In the genomic region with DNA sequence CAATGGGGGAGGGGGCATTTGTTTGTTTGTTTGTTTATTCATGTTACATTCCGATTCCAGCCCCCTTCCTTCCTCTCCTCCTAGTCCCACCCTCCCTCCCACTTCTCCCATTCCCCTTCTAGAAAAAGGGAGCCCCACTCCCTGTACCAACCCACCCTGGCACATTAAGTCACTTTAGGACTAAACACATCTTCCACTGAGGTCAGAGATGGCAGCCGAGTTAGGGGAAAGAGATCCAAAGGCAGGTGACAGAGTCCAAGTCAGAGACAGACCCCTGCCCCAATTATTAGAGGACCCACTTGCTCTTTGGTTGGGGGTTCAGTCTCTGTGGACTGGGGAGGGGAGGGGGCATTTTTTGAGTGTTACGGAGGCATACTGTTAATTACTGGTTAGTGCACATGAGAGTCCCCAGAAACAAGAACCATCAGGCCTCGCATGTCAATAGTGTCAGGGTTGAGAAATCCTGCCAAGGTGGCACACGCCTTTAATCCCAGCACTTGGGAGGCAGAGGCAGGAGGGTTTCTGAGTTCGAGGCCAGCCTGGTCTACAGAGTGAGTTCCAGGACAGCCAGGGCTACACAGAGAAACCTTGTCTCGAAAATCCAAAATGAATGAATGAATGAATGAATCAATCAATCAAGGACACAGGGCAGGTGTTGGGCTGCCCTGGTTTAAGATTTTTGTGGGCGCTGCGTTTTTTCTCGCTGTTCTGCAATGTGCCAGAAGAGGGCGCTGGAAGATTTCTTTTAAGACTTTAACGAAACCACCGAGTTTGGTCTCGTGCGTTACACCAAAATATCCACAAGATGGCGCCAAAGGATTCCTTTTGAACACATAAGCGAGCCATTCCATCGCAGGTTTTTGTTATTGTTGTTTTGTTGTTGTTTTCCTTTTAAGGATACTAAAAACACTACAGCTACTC, we compare ENCODE assay signal across 8 mouse cellular contexts.
DNase-seq lines count a peak whose midpoint lies in the region; ATAC-seq and TF ChIP-seq lines count a peak whose summit lies in the region.

No protein-coding gene starts in this region.

- 22% methylated on average over 18 of the region's 18 CpGs for WGBS in cerebellum, adult 2 months
- 24% methylated on average over 18 of the region's 18 CpGs for WGBS in hindbrain, embryonic 10.5 days
- WGBS in lung, postnatal 0 days, result 20% methylated on average over 18 of the region's 18 CpGs

- no peaks in the 10 kb centered on the region for H3K9me3 ChIP-seq in MEL (replicated peaks; ENCODE audit: insufficient read depth, low read length)
- no peaks in the 10 kb centered on the region for H3K9me3 ChIP-seq in hindbrain, embryonic 10.5 days
- no peaks in the 10 kb centered on the region for H3K9me3 ChIP-seq in lung, postnatal 0 days (ENCODE audit: low read length)

- TF ChIP-seq POLR2A in MEL (IDR thresholded peaks at IDR 0.05; ENCODE audit: control insufficient read depth in 1 of 2, insufficient read depth in 1 of 2, low read depth in 1 of 2, low read length in 2 of 2, poor library complexity in 1 of 2), result no peak
- TF ChIP-seq POLR2A in cerebellum, adult 2 months (IDR thresholded peaks at IDR 0.05; ENCODE audit: borderline replicate concordance, insufficient read depth, low read length), result no peak

- no peaks in the 10 kb centered on the region; a peak in 1 of 4 replicates for H3K27me3 ChIP-seq in MEL (ENCODE audit: control insufficient read depth in 1 of 2, insufficient read depth in 2 of 2, low read length in 2 of 2)
- no peaks in the 10 kb centered on the region; the same call in 1 of the 2 replicates for H3K27me3 ChIP-seq in cerebellum, adult 2 months (ENCODE audit: control insufficient read depth, insufficient read depth, low read length)
- peaks cover 24% of the 10 kb centered on the region for H3K27me3 ChIP-seq in hindbrain, embryonic 10.5 days (ENCODE audit: insufficient read depth, poor library complexity, severe bottlenecking)
- no peaks in the 10 kb centered on the region for H3K27me3 ChIP-seq in lung, postnatal 0 days (replicated peaks; ENCODE audit: insufficient read depth, low read length)

- no peak overlapping the region; a peak in 1 of 4 replicates for H3K4me3 ChIP-seq in MEL (ENCODE audit: control insufficient read depth in 1 of 2, insufficient read depth in 1 of 2, low read depth in 2 of 2, low read length in 2 of 2)
- no peak overlapping the region for H3K4me3 ChIP-seq in cerebellum, adult 2 months (replicated peaks; ENCODE audit: insufficient read depth, low read depth, low read length)
- H3K4me3 ChIP-seq in hindbrain, embryonic 10.5 days, result no peak overlapping the region
- no peak overlapping the region for H3K4me3 ChIP-seq in lung, postnatal 0 days (ENCODE audit: low read depth, low read length)

- TF ChIP-seq RAD21 in MEL (IDR thresholded peaks at IDR 0.05; ENCODE audit: low read depth, low read length), result peak; percentile 89

- peak; percentile 69 to 88 (median 76) for TF ChIP-seq CTCF in MEL (IDR thresholded peaks at IDR 0.05 in 2 of 3, conservative IDR thresholded peaks at IDR 0.05 in 1 of 3; ENCODE audit: control insufficient read depth in 1 of 3, insufficient read depth in 1 of 3, low read depth in 2 of 3, low read length in 3 of 3, poor library complexity in 1 of 3, severe bottlenecking in 1 of 3)
- TF ChIP-seq CTCF in cerebellum, adult 2 months (IDR thresholded peaks at IDR 0.05; ENCODE audit: borderline replicate concordance, insufficient read depth, low read depth, low read length), result peak; percentile 79
- TF ChIP-seq CTCF in lung, postnatal 0 days (IDR thresholded peaks at IDR 0.05), result peak; percentile 91

- H3K36me3 ChIP-seq in MEL (ENCODE audit: control insufficient read depth in 1 of 2, insufficient read depth in 2 of 2, low read length in 2 of 2), result no peaks in the 10 kb centered on the region
- H3K36me3 ChIP-seq in hindbrain, embryonic 10.5 days, result no peaks in the 10 kb centered on the region
- H3K36me3 ChIP-seq in lung, postnatal 0 days (ENCODE audit: insufficient read depth, low read length), result no peaks in the 10 kb centered on the region

- H3K4me2 ChIP-seq in lung, postnatal 0 days (replicated peaks; ENCODE audit: low read depth, low read length), result 0 out of 2 replicates have a peak overlapping the region, but pooled peaks have one; percentile 5

- ATAC-seq in frontal cortex, adult (ENCODE audit: low TSS enrichment), result peak; percentile 76
- peak; percentile 17; the same call in 1 of the 2 replicates for ATAC-seq in lung, postnatal 0 days

- no peaks in the 10 kb centered on the region for H3K79me2 ChIP-seq in MEL (ENCODE audit: control insufficient read depth, insufficient read depth, low read length, poor library complexity)

- H3K9ac ChIP-seq in MEL (ENCODE audit: control insufficient read depth, low read depth, low read length, poor library complexity, severe bottlenecking), result no peak overlapping the region
- no peak overlapping the region for H3K9ac ChIP-seq in lung, postnatal 0 days (replicated peaks; ENCODE audit: low read depth)

- H3K4me1 ChIP-seq in MEL (ENCODE audit: control insufficient read depth in 1 of 2, insufficient read depth in 2 of 2, low read length in 2 of 2), result peaks cover 0 to 2% of the 10 kb centered on the region in 2 experiments; a peak in 1 of 4 replicates
- H3K4me1 ChIP-seq in cerebellum, adult 2 months (ENCODE audit: control insufficient read depth, insufficient read depth, low read length), result no peaks in the 10 kb centered on the region
- peaks cover 22% of the 10 kb centered on the region; the same call in 1 of the 2 replicates for H3K4me1 ChIP-seq in hindbrain, embryonic 10.5 days (replicated peaks)
- H3K4me1 ChIP-seq in lung, postnatal 0 days (ENCODE audit: insufficient read depth, low read depth, low read length), result no peaks in the 10 kb centered on the region

- DNase-seq in MEL (ENCODE audit: low read depth, low spot score), result peak; percentile 90
- DNase-seq in cerebellum, adult 2 months, result peak; percentile 84 to 91
- DNase-seq in hindbrain, embryonic 10.5 days (ENCODE audit: low spot score), result peak; percentile 85
- DNase-seq in layer of hippocampus, adult 9-10 months (ENCODE audit: low spot score), result peak; percentile 99
- DNase-seq in lung, postnatal 0 days (ENCODE audit: low spot score), result peak; percentile 90
- peak; percentile 90 for DNase-seq in ovary, postnatal 14 days (ENCODE audit: low spot score)
- peak; percentile 86 for DNase-seq in thymus, postnatal 14 days

- H3K27ac ChIP-seq in MEL (ENCODE audit: control insufficient read depth, low read depth, low read length), result no peak overlapping the region
- H3K27ac ChIP-seq in cerebellum, adult 2 months (ENCODE audit: insufficient read depth, low read length), result no peak overlapping the region
- no peak overlapping the region for H3K27ac ChIP-seq in hindbrain, embryonic 10.5 days
- no peak overlapping the region for H3K27ac ChIP-seq in lung, postnatal 0 days (ENCODE audit: low read length)

- TF ChIP-seq EP300 in MEL (IDR thresholded peaks at IDR 0.05; ENCODE audit: low read depth in 1 of 2, low read length in 2 of 2), result no peak
- peak; percentile 70 for TF ChIP-seq EP300 in lung, postnatal 0 days (IDR thresholded peaks at IDR 0.05)

TF ChIP-seq in MEL, 35 proteins besides CTCF, POLR2A, EP300 and RAD21 (continues in another document):
- TF ChIP-seq POLR2AphosphoS2 (IDR thresholded peaks at IDR 0.05; ENCODE audit: low read length) (no peak), NRF1 (IDR thresholded peaks at IDR 0.05; ENCODE audit: insufficient read depth, low read depth, low read length, poor library complexity, severe bottlenecking) (no peak), ZMIZ1 (IDR thresholded peaks at IDR 0.05; ENCODE audit: low read depth, low read length) (no peak), MAFK (IDR thresholded peaks at IDR 0.05; ENCODE audit: borderline replicate concordance, low read depth, low read length) (no peak), MAZ (IDR thresholded peaks at IDR 0.05; ENCODE audit: low read depth, low read length) (no peak), NELFE (IDR thresholded peaks at IDR 0.05; ENCODE audit: low read depth, low read length) (no peak), TBP (IDR thresholded peaks at IDR 0.05; ENCODE audit: low read depth, low read length) (0 out of 2 replicates have a peak, but pooled peaks have one; percentile 14), MAX (IDR thresholded peaks at IDR 0.05; ENCODE audit: low read length) (no peak), HCFC1 (IDR thresholded peaks at IDR 0.05; ENCODE audit: low read depth, low read length) (no peak), ZNF384 (IDR thresholded peaks at IDR 0.05; ENCODE audit: low read depth, low read length) (no peak), UBTF (IDR thresholded peaks at IDR 0.05; ENCODE audit: borderline replicate concordance, insufficient read depth, low read depth, low read length) (no peak), BHLHE40 (IDR thresholded peaks at IDR 0.05; ENCODE audit: borderline replicate concordance, low read depth, low read length) (peak; percentile 40), CHD2 (IDR thresholded peaks at IDR 0.05; ENCODE audit: low read length) (no peak), JUND (IDR thresholded peaks at IDR 0.05; ENCODE audit: low read depth, low read length) (peak; percentile 54; the same call in 1 of the 2 replicates), CHD1 (IDR thresholded peaks at IDR 0.05; ENCODE audit: low read depth, low read length) (no peak), POLR2AphosphoS5 (IDR thresholded peaks at IDR 0.05; ENCODE audit: borderline replicate concordance, low read depth, low read length) (no peak), KAT2A (conservative IDR thresholded peaks at IDR 0.05; ENCODE audit: low read depth, low read length) (no peak), MYB (IDR thresholded peaks at IDR 0.05; ENCODE audit: low read depth, low read length) (no peak), TCF12 (IDR thresholded peaks at IDR 0.05; ENCODE audit: low read depth, low read length) (no peak), ELF1 (IDR thresholded peaks at IDR 0.05; ENCODE audit: low read depth, low read length) (no peak), ZC3H11A (IDR thresholded peaks at IDR 0.05; ENCODE audit: low read depth, low read length) (peak; percentile 94), USF1 (IDR thresholded peaks at IDR 0.05; ENCODE audit: low read depth, low read length) (no peak), SIN3A (IDR thresholded peaks at IDR 0.05; ENCODE audit: low read length) (peak; percentile 28; the same call in 1 of the 2 replicates), MYC (IDR thresholded peaks at IDR 0.05; ENCODE audit: low read depth, low read length) (0 out of 2 replicates have a peak, but pooled peaks have one; percentile 31), SMC3 (IDR thresholded peaks at IDR 0.05; ENCODE audit: low read depth, low read length) (peak; percentile 89), E2F4 (IDR thresholded peaks at IDR 0.05; ENCODE audit: borderline replicate concordance, low read depth, low read length) (no peak), MEF2A (IDR thresholded peaks at IDR 0.05; ENCODE audit: extremely low read depth, insufficient replicate concordance, low read depth, low read length, poor library complexity, severe bottlenecking) (no peak), GABPA (IDR thresholded peaks at IDR 0.05; ENCODE audit: low read depth, low read length) (no peak), RCOR1 (IDR thresholded peaks at IDR 0.05; ENCODE audit: low read depth, low read length) (no peak)
